Mouse (Mus musculus) forebrain, embryonic 11.5 days (tissue): ENCODE measurements at regions not wholly inside any gene's neighbourhood (a gene's known extent, or its start where the extent isn't known, plus 50 kb on each side); places are given as distances from the start of the nearest gene placed in this dataset.

Source experiments
- ATAC-seq: fragments of 200-750 bp; cut with Nextera tagmentation; replicated peaks from 2 replicates; pipeline ENCODE4 v1.8.0; 2017; ENCODE audit warnings: moderate TSS enrichment; ENCODE audit not compliant: low FRiP score
- DNase-seq: peaks from one replicate; pipeline ENCODE4 v3.0.0-alpha.2; 2017; ENCODE audit warnings: low spot score
- H3K27ac ChIP-seq: fragments of 300-500 bp; sonication (generic); 2 replicates; pipeline ENCODE4 v1.5.1; 2014; ENCODE audit warnings: low read depth, low read length
- H3K27me3 ChIP-seq: fragments of 300-500 bp; sonication (generic); 2 replicates; pipeline ENCODE4 v1.6.1; 2014; ENCODE audit warnings: mild to moderate bottlenecking, low read length, mixed read lengths; ENCODE audit not compliant: control insufficient read depth, insufficient read depth
- H3K36me3 ChIP-seq: fragments of 300-500 bp; sonication (generic); 2 replicates; pipeline ENCODE4 v1.6.1; 2014; ENCODE audit warnings: mild to moderate bottlenecking, low read length, moderate library complexity, mixed read lengths; ENCODE audit not compliant: control insufficient read depth, insufficient read depth
- H3K4me1 ChIP-seq: fragments of 300-500 bp; sonication (generic); replicated peaks from 2 replicates; pipeline ENCODE4 v1.6.1; 2014; ENCODE audit warnings: low read length, mixed read lengths; ENCODE audit not compliant: control insufficient read depth, insufficient read depth
- H3K4me2 ChIP-seq: fragments of 300-500 bp; sonication (generic); 2 replicates; pipeline ENCODE4 v1.6.1; 2014; ENCODE audit warnings: low read depth, mild to moderate bottlenecking, low read length, moderate library complexity, mixed read lengths; ENCODE audit not compliant: severe bottlenecking
- H3K4me3 ChIP-seq: fragments of 300-500 bp; sonication (generic); 2 replicates; pipeline ENCODE4 v1.5.1; 2014; ENCODE audit warnings: low read depth, low read length
- H3K9ac ChIP-seq: fragments of 300-500 bp; sonication (generic); 2 replicates; pipeline ENCODE4 v1.6.1; 2014; ENCODE audit warnings: low read length
- H3K9me3 ChIP-seq: fragments of 300-500 bp; sonication (generic); 2 replicates; pipeline ENCODE4 v1.6.1; 2016; ENCODE audit warnings: low read length, mixed read lengths; ENCODE audit not compliant: control insufficient read depth
- WGBS: fragments of 180-500 bp; shearing (Covaris S2); extraction: QIAGEN DNeasy Blood & Tissue Kit; methylation state at CpG from one replicate; pipeline ENCODE4 v1.1.7; 2014; 5-methylcytosine and 5-hydroxymethylcytosine counted together

GRCm38 (mm10) chr1:143918146-143918774, 85.7 kb downstream of the Rgs2 start:
- Histone ChIP-seq H3K27ac (no peak overlapping the region), H3K27me3 (no peaks in the 10 kb centered on the region), H3K4me2 (no peak overlapping the region), H3K36me3 (no peaks in the 10 kb centered on the region), H3K9ac (no peak overlapping the region), H3K4me1 (no peaks in the 10 kb centered on the region), H3K9me3 (no peaks in the 10 kb centered on the region), H3K4me3 (no peak overlapping the region)
- DNase-seq (no peak), ATAC-seq (no peak)
- whole genome bisulfite sequencing, result 87% methylated on average over 9 of the region's 9 CpGs

- no peak for ATAC-seq
These were observed 86.3 kb downstream of the Rgs2 start for GRCm38 (mm10) chr1:143917623-143918022.

GRCm38 (mm10) chr1:143916587-143916986, 87.4 kb downstream of the Rgs2 start:
- Histone ChIP-seq H3K9me3 (no peaks in the 10 kb centered on the region), H3K36me3 (no peaks in the 10 kb centered on the region), H3K9ac (no peak overlapping the region), H3K4me1 (no peaks in the 10 kb centered on the region), H3K4me2 (no peak overlapping the region), H3K4me3 (no peak overlapping the region), H3K27me3 (no peaks in the 10 kb centered on the region), H3K27ac (no peak overlapping the region)
- ATAC-seq, result no peak
- no peak for DNase-seq
- WGBS, result 85% methylated on average over 9 of the region's 9 CpGs

More at GRCm38 (mm10) chr1:143917623-143918022, 86.3 kb downstream of the Rgs2 start:
- WGBS, result 81% methylated on average over 5 of the region's 5 CpGs
- Histone ChIP-seq H3K4me2 (no peak overlapping the region), H3K4me3 (no peak overlapping the region), H3K27me3 (no peaks in the 10 kb centered on the region), H3K36me3 (no peaks in the 10 kb centered on the region), H3K27ac (no peak overlapping the region), H3K4me1 (no peaks in the 10 kb centered on the region), H3K9ac (no peak overlapping the region), H3K9me3 (no peaks in the 10 kb centered on the region)
- no peak for DNase-seq

GRCm38 (mm10) chr1:143912586-143912985, 91.4 kb downstream of the Rgs2 start:
- no peaks in the 10 kb centered on the region for H3K27me3 ChIP-seq
- H3K36me3 ChIP-seq, result no peaks in the 10 kb centered on the region
- no peak overlapping the region for H3K4me3 ChIP-seq
- no peaks in the 10 kb centered on the region for H3K9me3 ChIP-seq
- no peak for DNase-seq
- H3K4me1 ChIP-seq, result no peaks in the 10 kb centered on the region
- H3K9ac ChIP-seq, result no peak overlapping the region
- WGBS, result 80% methylated on average over 3 of the region's 3 CpGs
- no peak for ATAC-seq
- H3K4me2 ChIP-seq, result no peak overlapping the region
- no peak overlapping the region for H3K27ac ChIP-seq

- H3K4me1 ChIP-seq, result no peaks in the 10 kb centered on the region
- no peak overlapping the region for H3K9ac ChIP-seq
- 81% methylated on average over 3 of the region's 3 CpGs for WGBS
- no peak overlapping the region for H3K27ac ChIP-seq
- H3K36me3 ChIP-seq, result no peaks in the 10 kb centered on the region
- no peak for DNase-seq
- no peaks in the 10 kb centered on the region for H3K27me3 ChIP-seq
- no peak overlapping the region for H3K4me3 ChIP-seq
- no peak for ATAC-seq
- H3K9me3 ChIP-seq, result no peaks in the 10 kb centered on the region
- H3K4me2 ChIP-seq, result no peak overlapping the region
These were observed 92.7 kb downstream of the Rgs2 start for GRCm38 (mm10) chr1:143911230-143911629.

- Histone ChIP-seq H3K4me2 (no peak overlapping the region), H3K9me3 (no peaks in the 10 kb centered on the region), H3K9ac (no peak overlapping the region), H3K4me3 (no peak overlapping the region), H3K36me3 (no peaks in the 10 kb centered on the region), H3K27ac (no peak overlapping the region), H3K4me1 (no peaks in the 10 kb centered on the region), H3K27me3 (no peaks in the 10 kb centered on the region)
- DNase-seq, result no peak
- ATAC-seq, result no peak
These were observed 93.4 kb downstream of the Rgs2 start for GRCm38 (mm10) chr1:143910530-143910929.

- H3K36me3 ChIP-seq, result no peaks in the 10 kb centered on the region
- no peaks in the 10 kb centered on the region for H3K9me3 ChIP-seq
- H3K9ac ChIP-seq, result no peak overlapping the region
- DNase-seq (no peak), ATAC-seq (no peak)
- 80% methylated on average over 6 of the region's 6 CpGs for WGBS
- H3K4me1 ChIP-seq, result no peaks in the 10 kb centered on the region
- no peak overlapping the region for H3K4me3 ChIP-seq
- H3K27ac ChIP-seq, result no peak overlapping the region
- no peaks in the 10 kb centered on the region for H3K27me3 ChIP-seq
- no peak overlapping the region for H3K4me2 ChIP-seq
These were observed 96.6 kb downstream of the Rgs2 start for GRCm38 (mm10) chr1:143907312-143907711.

- Histone ChIP-seq H3K27me3 (no peaks in the 10 kb centered on the region), H3K4me2 (no peak overlapping the region), H3K27ac (no peak overlapping the region), H3K4me1 (no peaks in the 10 kb centered on the region), H3K4me3 (no peak overlapping the region), H3K36me3 (no peaks in the 10 kb centered on the region), H3K9me3 (no peaks in the 10 kb centered on the region), H3K9ac (no peak overlapping the region)
- DNase-seq (no peak), ATAC-seq (no peak)
These were observed 97.1 kb downstream of the Rgs2 start for GRCm38 (mm10) chr1:143906881-143907280.

- Histone ChIP-seq H3K9ac (no peak overlapping the region), H3K27ac (no peak overlapping the region), H3K4me1 (no peaks in the 10 kb centered on the region), H3K4me3 (no peak overlapping the region), H3K36me3 (no peaks in the 10 kb centered on the region), H3K27me3 (no peaks in the 10 kb centered on the region), H3K4me2 (no peak overlapping the region), H3K9me3 (no peaks in the 10 kb centered on the region)
- DNase-seq (no peak), ATAC-seq (no peak)
- 81% methylated on average over 3 of the region's 3 CpGs for WGBS
These were observed 100.0 kb downstream of the Rgs2 start for GRCm38 (mm10) chr1:143903985-143904384.
